Mouse (Mus musculus) olfactory bulb, adult 2 months (tissue): ENCODE measurements around the gene Zbtb7a.

Experiments used
- CTCF ChIP-seq: fragments of 200-500 bp; IDR thresholded peaks from 2 replicates; pipeline ENCODE4 v1.5.1; 2012; ENCODE audit warnings: low read depth, mild to moderate bottlenecking, low read length, moderate library complexity; ENCODE audit not compliant: insufficient read depth
- POLR2A ChIP-seq: fragments of 200-500 bp; IDR thresholded peaks from 2 replicates; pipeline ENCODE4 v1.6.1; 2012; ENCODE audit warnings: mild to moderate bottlenecking, low read depth, low read length, moderate library complexity; ENCODE audit not compliant: insufficient read depth

DNA sequence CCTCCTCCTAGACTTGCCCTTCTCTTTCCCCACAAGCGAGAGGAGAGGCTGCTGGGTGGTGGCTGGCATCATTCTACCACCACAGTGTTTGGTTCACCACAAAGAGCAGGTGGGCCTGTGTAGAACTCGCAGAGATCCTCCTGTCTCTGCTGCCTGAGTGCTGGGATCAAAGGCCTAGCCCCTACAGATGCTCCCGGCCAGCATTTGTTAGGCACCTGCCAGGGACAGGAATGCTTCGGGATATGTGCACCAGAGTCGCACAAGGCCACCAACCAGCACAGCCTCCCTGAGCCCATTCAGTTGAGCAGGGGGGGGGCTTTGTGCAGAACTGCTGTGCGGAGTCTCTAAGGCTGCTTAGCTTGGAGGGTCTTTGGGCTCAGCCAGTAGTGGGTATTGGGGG lies 10.3 kb downstream of the Zbtb7a start:
- TF ChIP-seq CTCF: no peak
- TF ChIP-seq POLR2A: no peak
